Mouse (Mus musculus) spleen, postnatal 4 days (tissue): ENCODE measurements around the gene Ehd3.

Experiments
- DNase-seq, 2 experiments: peaks; one replicate each; pipeline ENCODE4 v3.0.0; 2022; ENCODE audit warnings: low spot score in 2 of 2

Gene Ehd3

DNA sequence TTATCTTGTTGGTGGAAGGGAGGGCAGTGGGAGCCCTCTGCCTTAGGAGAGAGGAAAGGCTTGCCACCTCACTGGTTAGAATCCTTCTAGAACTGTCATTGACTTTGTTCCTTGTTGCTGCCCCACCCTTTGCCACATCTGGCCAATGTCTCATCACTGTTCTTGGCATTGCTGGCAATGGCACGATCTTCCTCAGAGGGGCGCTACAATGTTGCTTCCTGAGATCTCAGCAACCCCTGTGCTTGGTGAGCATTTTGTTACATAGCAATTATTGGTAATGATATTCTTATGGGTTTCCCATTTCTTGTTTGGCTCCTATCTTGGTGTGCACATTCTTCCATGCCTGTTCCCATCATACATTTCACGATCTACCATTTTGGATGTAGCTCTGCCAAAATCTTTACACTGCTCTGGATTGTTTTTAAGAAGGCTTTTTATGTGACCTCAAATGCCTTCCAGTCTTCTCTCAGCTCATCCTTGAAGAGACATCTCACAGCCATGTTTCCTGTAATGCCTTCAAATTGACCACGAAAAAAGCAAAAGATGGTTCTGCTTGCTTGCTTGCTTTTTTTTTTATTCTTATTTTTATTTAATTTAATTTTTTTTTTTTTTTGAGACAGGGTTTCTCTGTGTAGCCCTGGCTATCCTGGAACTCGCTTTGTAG lies at the start of gene Ehd3:
Gene Ehd3, plus strand, starts transcription at position 614 of the 664 bp plus-strand sequence.
- no peak for DNase-seq

DNA sequence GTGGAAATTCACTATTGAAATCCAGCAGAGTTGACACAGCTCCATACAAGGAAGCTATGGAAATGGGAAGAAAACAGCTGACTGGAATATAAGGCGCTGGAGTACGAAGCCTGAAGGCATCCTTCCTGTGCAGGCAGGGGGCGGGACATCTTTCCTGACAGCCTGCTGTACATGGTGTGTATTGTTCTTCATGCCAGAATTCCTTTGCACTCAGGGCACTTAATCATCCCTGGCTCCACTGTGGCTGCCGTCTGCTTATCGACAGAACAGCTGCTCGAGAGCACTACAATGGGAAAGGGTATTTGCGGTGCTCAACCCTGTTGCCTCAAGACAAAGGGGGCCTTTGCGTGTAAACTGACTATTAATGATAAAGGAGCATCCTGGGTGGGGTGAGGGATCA lies 33.0 kb upstream of the Ehd3 start:
- DNase-seq, result no peak

DNA sequence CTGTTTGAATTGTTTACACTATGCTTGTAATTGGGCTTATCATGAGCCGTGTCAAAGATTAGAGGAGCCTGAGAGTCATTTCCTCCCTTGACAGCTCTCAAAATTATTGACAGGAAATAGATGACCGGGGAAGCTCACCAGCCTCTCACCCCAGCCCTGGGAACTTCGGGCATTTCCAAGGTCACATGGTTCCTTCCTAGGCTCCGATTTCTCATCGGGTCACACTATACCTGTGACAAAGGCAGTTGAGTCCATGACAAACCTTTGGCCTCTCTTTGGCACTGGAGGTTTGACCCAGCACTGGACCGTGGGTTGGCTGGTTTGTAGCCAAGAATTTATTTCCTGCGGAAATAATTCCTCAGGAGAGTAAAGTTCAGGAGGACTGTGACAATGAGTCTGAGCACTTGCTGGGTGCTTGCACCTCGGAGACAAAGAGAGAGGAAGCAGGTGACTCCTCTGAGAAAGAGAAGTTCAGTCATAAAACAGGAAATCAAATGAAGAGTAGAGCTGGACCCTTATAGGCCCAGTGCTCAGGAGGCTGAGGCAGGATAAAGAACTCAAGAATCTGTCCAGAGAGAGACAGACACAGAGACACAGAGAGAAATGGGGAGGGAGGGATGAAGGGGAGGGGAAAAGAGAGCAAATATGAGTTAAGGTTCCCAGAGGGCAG lies 17.2 kb upstream of the Ehd3 start:
- no peak for DNase-seq

DNA sequence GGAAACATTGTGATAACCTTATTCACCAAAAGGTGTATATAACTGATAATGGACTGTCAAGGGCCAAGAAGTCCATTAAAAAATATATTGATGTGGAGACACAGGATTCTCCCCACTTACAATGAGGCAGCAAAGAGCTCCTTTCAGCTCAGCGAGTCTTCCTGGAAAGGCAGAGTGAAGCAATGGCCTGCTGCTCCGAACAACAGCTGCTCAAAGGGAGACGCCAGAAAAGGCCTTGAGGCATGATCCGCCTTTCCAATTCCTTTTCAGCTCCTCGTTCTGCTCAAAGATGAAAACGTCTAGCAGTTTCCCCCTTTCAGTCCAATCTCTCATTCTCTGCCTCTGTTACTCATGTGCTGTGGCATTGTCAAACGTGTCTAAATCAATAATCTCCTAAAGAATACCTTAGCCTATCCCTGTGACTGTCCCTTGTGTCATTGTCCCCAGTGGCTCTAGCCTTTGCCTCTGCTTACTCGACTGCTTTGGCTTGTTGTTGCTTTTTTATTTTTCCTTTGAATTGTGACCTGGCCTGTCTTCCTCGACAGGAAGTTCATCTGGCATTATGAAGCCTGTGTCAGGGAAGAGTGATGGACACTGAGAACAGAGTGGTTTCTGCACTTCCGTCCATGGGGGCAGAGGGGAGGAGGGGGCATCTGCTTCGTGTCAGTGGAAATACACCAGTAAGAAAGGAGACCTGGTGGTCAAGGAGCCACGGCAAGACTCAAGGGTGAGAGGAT lies 13.5 kb upstream of the Ehd3 start:
- DNase-seq, result no peak

DNA sequence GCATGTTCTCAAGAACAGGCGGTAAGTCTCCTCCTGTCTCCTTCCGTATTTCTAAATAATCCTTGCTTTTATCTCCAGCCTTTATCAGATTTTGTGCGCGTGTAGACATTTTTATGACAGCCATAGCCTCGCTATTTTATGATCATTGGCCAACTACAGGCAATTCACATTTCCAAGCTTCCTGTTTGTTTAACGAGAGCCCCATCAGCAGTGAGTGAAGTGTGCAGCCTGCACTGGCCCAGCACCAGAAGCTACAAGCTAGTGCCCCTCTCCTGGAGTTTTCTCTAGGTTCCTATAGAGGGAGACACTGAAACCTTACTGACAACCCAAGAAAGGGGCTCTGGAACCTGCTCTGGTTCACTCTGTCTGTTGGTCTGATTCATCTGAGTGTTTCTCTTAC lies 7.1 kb upstream of the Ehd3 start:
- no peak for DNase-seq

DNA sequence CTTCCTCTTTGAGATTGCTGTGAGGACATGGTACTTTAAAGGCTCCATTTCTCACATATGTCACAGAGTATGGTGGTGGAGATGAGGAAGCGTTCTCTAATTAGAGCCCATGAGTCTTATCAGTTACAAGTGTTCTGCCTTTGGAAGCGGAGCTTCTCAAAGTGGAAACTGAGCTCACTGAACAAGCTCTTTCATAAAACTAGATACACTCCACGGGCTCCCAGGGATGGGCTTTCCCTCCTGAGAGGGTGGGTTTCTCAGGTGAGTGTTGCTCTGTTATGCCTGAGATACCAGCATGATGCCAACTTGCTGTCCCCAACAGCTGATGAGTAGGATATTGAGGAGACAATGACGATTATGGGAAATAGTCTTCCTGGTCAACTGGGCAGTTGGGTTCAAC lies 6.2 kb upstream of the Ehd3 start:
- no peak for DNase-seq

DNA sequence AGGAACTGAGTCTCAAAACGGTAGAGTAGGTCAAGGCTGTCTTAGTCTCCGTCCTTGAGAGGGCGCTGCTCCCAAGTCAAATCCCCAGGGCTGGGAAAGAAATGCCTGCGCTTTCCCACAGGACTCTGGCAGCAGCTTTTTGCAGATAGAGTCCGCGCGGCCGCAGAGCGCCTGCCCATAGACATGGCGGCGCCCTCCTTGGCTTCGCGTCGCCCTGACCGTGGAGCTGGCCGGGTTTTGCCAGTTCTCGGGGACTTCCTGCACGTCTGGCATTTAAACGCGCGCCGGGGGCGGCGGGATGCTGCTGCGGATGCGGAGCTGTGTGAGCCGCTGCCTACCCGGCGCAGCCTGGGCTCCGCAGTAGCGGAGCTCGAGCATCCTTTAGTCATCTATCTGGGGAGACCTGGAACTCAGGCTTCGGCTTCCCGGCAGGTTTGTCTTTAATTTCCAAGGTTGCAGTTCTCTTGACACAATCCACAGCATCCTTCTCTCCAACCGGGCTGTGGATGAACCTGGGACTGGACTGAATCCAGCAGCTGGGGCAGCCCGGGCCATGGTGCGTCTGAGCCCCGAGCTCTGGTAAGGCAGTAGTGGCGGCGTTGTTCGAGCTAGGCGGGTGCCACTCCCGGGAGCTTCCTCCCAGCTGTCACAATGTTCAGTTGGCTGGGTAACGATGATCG lies 798 bp downstream of the Ehd3 start:
- peak; percentile 75 to 86 for DNase-seq

DNA sequence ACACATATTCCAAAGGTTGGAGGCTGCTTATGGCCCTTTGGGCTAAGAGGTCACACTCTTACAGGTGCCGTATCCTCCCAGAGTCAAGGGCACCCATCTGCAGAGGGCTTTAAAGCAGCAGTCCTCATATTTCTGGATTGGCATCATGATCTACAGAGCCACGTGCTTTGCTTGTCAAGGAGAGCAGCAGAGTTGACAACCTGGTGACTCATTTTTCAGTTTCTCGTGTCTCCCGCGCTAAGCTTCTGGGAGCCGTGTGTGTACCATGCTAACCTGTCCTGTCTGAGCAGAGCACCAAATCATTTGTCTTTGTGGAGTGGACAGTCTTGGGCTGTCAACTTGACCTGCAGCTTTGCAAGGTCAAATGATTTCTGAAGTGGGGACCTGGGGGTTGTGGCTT lies 2.4 kb downstream of the Ehd3 start:
- no peak for DNase-seq

DNA sequence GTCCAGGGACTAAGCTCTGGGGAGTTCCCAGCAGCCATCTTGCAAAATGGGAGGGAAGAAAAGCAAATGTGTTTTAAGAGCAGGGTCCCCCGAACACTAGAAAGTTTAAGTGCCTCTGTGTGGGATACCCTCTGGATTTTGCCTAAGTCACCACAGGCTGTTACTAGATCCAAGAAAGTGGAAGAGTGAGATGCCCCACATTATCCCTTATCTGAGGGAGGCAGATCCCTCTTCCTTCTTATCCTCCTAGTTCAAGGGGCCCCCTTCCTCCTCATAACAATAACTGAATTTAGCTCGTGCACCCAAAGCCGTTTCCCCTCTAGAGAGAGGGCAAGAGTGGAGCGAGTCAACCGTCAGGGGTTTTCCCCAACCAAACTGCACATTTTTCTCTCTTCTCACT lies 3.3 kb downstream of the Ehd3 start:
- no peak for DNase-seq

DNA sequence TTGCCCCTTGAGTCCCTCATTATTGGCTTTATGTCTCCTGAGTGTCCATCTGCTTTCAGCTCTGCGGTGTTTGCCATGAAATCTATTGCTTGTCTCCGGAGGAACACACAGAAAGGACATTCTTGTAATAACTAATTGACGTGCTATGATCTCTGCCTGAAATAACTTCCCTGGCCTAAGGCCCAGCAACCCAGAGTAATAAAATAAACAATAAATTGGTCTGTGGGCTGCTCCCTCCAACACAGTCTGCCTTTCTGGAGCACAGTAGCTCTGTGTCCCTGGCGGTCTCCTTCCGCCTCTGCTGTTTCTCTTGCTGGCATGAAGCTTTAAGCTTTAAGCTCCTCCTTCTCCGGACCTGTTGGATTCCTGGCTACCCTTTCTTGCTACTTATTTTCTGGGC lies 4.5 kb downstream of the Ehd3 start:
- no peak for DNase-seq

DNA sequence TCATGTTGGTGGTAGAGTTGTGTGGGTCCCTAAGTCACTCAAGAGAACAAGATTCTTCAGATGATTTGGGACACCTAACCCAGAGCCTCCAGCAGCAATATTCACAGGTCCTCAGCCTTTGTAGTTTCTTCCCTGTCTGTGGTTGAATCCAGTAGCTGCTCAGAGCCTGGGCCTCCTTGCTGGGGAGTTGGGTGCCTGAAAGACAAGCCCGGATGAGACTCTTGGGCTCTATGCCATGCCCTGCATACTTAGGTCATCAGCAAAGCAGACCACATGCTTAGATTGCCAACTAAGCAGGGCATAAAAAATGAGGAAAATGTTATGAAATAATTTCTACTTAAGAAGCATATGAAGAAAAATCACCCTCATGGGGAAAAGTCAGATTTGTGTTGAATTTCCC lies 6.9 kb downstream of the Ehd3 start:
- no peak for DNase-seq

DNA sequence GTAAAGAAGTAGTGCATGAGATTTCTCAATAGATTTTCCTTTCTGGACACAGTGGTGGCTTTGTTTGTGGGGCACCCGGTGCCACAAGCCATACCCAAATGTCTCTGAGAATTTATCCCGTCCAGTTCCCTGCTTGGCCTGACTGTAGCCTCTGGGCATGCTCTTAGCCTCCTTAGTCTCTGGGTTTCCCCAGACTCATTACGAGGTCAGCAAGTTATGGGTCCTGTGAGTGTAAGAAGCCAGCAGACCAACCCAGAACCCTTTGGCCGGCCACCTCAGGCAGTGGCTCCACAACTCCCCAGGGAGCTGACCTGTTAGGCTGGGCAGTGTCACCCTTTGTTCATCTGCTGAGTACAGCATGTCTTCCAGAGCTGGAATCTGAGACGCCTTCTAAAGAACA lies 7.6 kb downstream of the Ehd3 start:
- DNase-seq, result no peak

DNA sequence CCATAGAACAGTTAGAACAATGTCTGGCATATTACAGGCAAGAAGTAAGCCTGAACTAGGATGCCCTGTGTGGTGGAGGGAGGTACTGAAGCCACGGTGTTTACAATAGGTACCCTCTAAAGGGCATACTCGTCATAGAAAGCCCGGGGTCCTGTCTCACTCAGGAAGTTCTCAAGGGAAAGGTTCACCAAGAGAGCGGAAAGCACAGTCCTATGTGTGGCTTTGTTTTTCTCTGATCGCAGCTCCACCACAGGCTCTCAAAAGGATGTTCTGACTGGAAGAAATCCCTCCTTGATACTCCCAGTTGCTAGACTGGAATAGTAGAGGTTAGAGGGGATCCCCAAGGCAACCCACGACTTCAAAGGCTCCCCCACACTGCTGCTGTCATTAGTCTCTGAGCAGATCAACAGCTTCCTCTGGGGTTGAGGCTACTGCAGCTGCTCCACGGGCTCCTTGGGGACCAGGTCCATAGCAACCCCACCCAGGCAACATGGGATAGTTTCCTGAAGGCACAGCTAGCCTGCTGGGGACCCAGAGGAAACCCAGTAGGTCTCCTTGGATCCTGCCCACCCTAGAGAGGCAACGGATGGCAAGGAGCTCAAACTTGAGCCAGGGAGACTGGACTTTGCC lies 9.2 kb downstream of the Ehd3 start:
- no peak for DNase-seq

DNA sequence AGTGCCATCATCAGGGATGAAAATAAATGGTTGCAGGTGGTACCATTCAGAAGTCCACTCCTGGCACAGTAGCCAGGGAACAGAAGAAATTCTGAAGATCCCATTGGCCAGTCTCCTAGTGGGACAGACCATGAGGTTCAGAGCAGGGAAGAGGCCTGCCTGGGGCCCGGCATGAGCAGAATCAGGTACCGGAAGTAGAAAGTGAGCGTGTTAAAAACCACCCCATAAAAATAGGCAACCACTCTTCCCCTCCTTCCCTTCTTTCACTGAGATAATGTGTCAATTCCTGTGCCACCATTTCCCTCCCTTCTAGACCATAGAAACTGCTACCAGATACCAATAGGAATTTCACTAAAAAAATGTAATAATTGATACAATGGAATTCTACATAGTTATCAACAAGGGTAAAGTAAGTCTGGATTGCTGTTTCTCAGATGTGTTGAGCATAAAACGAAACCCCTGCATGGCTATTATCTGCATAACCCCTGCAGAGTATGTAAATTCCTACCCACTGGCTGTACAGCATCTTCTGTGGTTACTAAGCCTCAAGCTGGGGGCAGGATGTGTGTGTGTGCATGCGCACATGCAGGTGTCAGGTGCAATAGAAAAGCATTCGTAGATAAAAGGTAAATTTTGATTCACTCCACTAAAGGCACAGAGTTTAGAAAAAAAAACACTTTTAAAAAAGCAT lies 10.7 kb downstream of the Ehd3 start:
- DNase-seq, result no peak

DNA sequence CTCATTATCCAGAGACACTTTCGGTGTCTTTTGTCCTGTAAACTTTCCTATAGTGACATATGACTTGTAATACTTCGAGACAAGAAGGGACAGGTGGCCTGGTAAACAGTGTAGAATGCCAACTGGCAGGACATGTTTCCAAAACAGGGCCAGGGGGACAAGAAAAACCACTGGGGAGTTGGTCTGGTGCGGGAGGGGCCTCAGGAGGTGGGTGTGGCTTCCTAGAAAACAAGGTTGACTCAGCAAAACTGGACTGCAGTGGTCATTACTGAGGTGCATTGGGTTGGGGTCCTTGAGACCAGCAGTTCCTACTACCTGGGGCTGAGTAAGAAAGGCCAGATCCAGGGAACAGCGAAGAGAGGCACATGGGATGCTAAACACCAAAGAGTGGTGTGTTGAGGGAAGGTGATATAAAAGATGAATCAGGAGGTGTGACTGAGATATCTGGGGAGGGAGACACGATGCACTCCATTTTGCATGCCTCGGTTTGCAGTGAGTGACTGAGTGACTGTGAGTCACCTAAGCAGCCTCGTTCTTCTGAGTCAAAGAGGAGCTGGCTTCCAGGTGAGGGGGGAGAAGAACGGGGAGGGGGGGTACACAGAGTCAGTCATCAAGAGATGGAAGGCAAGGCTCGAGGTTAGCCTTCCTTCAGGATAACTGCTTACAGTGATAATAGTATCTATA lies 13.9 kb downstream of the Ehd3 start:
- no peak for DNase-seq

DNA sequence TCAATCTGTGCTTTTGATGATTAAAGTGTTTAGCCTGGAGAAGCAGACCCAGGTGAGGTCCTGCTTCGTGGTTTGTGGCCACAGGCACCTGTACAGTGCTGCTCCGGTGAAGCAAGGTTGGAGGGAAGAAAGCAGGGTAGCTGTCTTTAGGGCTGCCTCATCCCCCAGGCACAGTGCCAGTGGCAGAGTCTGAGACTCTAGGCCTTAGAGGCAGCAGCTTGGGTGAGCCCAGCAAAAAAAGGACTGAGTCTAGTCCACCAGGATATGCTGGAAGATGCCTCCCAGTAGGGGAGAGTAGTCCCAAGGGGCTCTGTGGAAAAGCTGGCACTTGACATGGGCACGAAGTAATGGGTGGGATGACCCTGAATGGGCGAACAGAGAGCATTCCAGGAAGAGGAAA lies 15.0 kb downstream of the Ehd3 start:
- no peak for DNase-seq

DNA sequence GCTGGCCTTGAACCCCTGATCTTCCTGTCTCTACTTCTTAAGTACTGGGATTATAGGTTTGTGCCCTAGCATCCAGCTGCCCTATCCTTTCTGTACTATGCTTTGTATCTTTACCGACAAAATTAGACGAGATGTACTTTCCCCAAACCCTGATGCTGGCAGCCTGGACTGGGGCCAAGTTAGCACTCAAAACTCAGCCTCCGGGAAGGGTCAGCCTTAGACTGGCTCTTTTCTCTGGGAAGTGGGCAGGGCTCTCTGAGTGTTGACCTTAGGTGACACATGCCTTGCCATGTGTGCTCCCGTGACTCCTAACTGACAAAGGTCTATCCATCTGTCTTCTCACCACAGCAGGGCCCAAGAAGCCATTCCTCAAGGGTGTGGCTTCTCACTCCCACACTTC lies 16.8 kb downstream of the Ehd3 start:
- DNase-seq, result no peak

DNA sequence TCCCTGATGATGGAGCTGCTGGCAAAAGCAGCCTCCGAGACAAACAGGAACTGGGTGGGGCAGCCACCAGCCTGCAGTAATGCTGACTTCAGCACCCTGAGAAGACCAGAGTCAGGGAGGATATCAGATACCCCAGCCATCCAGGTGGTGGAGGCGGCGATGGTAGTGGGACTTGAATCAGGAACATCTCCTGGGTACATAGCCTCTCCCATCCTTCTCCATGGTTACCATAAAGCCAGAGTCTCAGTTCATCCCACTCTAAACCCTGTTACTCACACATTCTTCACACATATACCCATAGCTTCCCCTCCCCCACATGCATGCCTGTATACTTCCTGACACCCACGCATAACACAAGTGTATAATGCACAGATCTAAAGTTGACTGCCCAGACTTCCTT lies 18.3 kb downstream of the Ehd3 start:
- no peak for DNase-seq

DNA sequence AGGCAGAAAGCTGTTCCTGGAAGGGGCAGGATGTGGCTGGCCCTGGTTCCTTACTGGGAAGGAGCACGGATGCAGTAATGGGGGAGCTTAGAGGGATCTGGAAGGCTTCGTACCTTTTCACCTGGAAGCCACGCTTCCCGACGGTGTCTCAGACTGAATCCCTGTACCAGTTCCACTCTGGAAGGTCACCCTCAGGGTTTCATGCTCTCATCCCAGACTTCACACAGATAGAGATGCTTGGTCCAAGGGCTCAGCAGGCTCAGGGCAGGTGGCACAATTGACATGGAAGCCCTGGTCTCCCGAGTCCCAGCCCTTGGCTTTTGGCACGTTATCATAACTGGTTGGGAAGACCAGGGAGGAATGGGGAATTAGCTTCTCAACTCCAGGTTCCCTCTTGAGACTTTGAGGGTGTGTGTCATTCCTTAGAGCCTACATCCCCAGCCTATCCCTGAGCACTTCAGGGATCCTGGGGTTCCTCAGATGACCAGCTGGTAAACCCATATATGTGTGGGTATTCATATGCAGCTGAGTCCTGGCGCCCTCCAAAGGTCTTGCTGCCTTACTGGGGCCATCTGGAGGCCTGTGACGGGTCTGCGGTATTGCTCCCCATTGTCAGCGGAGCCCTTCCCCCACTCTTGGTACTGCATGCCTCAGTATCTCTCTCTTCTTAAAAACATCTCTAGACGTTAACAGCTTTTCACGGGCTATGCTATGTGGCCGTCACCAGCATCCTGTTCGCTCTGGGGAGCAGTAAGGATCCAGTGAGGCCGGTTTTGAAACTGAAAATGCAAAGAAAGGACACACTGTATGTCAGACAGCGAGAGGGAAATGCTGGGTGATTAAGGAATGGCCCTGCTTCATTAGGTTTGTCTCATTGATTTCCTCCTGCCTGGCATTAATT lies 19.4 kb downstream of the Ehd3 start:
- DNase-seq, result no peak

DNA sequence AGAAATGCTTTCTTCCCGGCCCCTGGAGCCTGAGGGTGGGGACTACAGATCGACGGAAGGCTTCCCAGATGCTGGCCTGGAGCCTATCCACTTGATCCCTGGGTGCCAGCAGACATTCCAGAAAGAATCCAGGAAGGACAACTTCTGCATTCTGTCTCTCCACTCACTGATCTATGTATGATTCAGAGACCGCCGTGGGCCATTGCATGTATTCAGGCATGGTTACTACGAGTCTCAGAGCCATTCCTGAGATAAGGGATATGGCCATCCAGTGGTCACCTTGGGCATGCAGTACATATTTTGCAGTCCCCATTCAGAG lies 20.0 kb downstream of the Ehd3 start:
- no peak for DNase-seq
